Mouse (Mus musculus) CH12.LX (cell line): ENCODE data around the gene Scfd2.

Experiments used
- CHD1 ChIP-seq: IDR thresholded peaks from 2 replicates; pipeline ENCODE4 v1.6.1; 2012; ENCODE audit warnings: low read depth, low read length, improper control_type of control experiment, inconsistent platforms
- CHD2 ChIP-seq: IDR thresholded peaks from 2 replicates; pipeline ENCODE4 v1.6.1; 2011; ENCODE audit warnings: low read length, improper control_type of control experiment
- CTCF ChIP-seq, 2 experiments: IDR thresholded peaks in 1 of 2; conservative IDR thresholded peaks in 1 of 2; 2 replicates each; pipeline ENCODE4 v1.5.1; 2011 to 2012; ENCODE audit warnings: low read depth in 2 of 2, low read length in 2 of 2, improper control_type of control experiment in 1 of 2, inconsistent platforms in 1 of 2, mild to moderate bottlenecking in 1 of 2, moderate library complexity in 1 of 2
- E2F4 ChIP-seq: IDR thresholded peaks from 2 replicates; pipeline ENCODE4 v1.6.1; 2011; ENCODE audit warnings: low read depth, low read length, improper control_type of control experiment; ENCODE audit not compliant: insufficient replicate concordance
- EP300 ChIP-seq: IDR thresholded peaks from 2 replicates; pipeline ENCODE4 v1.6.1; 2011; ENCODE audit warnings: low read length, improper control_type of control experiment
- HCFC1 ChIP-seq: IDR thresholded peaks from 2 replicates; pipeline ENCODE4 v1.6.1; 2012; ENCODE audit warnings: low read depth, mild to moderate bottlenecking, inconsistent platforms, low read length, improper control_type of control experiment
- JUND ChIP-seq: conservative IDR thresholded peaks from 2 replicates; pipeline ENCODE4 v1.6.1; 2011; ENCODE audit warnings: low read depth, low read length, improper control_type of control experiment
- MAZ ChIP-seq: IDR thresholded peaks from 2 replicates; pipeline ENCODE4 v1.6.1; 2012; ENCODE audit warnings: low read depth, mild to moderate bottlenecking, inconsistent platforms, low read length, improper control_type of control experiment, moderate library complexity
- MEF2A ChIP-seq: IDR thresholded peaks from 2 replicates; pipeline ENCODE4 v1.6.1; 2014; ENCODE audit warnings: low read depth, mild to moderate bottlenecking, inconsistent platforms, low read length, improper control_type of control experiment, borderline replicate concordance
- POLR2A ChIP-seq: IDR thresholded peaks from 2 replicates; pipeline ENCODE4 v1.6.1; 2011; ENCODE audit warnings: low read depth, mild to moderate bottlenecking, improper control_type of control experiment, low read length
- POLR2AphosphoS2 ChIP-seq: IDR thresholded peaks from 2 replicates; pipeline ENCODE4 v1.6.1; 2011; ENCODE audit warnings: low read depth, low read length, improper control_type of control experiment
- SIN3A ChIP-seq: IDR thresholded peaks from 2 replicates; pipeline ENCODE4 v1.6.1; 2012; ENCODE audit warnings: low read length, improper control_type of control experiment, inconsistent platforms
- ZMIZ1 ChIP-seq: IDR thresholded peaks from 2 replicates; pipeline ENCODE4 v1.6.1; 2012; ENCODE audit warnings: low read depth, mild to moderate bottlenecking, inconsistent platforms, low read length, improper control_type of control experiment

DNA sequence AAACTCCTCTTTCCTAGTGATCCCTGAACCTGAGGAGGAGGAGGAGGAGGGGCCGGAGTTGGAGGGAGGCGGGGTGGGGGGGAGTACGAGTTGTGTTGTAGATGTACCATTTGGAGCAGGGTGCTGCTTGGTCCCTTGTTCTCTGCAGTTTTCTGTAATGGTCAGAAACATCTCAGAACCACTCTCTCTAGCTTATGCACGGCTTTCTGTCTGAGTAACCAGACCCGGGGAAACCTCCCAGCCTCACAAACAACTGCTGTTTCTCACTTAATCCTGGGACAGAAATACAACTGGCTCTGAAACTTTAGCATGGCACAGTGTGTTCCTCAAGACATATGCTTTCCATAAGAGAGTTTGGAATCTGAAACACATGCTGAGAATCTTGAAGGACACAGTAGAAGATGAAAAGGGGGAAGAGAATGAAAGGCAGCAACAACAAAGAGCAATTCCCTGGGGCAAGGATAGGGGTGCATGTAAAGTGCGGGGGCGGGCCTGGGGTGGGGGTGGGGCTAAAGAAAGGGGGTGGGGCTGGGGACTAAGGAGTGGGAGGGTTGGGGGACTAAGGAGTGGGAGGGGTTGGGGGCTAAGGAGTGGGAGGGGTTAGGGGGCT, 317.0 kb downstream of the Scfd2 start:
- no peak for TF ChIP-seq EP300
- no peak for TF ChIP-seq ZMIZ1
- no peak for TF ChIP-seq MEF2A
- no peak for TF ChIP-seq E2F4
- TF ChIP-seq SIN3A: no peak
- TF ChIP-seq JUND: no peak
- TF ChIP-seq POLR2A: no peak
- TF ChIP-seq CHD2: no peak
- no peak for TF ChIP-seq MAZ
- no peak for TF ChIP-seq POLR2AphosphoS2
- no peak for TF ChIP-seq CHD1
- no peak for TF ChIP-seq CTCF (conservative IDR thresholded peaks at IDR 0.05 in 1 of 2, IDR thresholded peaks at IDR 0.05 in 1 of 2; ENCODE audit: low read depth in 2 of 2, low read length in 2 of 2)
- no peak for TF ChIP-seq HCFC1
